Mouse (Mus musculus): ENCODE measurements around the gene Mmel1.

DNA sequence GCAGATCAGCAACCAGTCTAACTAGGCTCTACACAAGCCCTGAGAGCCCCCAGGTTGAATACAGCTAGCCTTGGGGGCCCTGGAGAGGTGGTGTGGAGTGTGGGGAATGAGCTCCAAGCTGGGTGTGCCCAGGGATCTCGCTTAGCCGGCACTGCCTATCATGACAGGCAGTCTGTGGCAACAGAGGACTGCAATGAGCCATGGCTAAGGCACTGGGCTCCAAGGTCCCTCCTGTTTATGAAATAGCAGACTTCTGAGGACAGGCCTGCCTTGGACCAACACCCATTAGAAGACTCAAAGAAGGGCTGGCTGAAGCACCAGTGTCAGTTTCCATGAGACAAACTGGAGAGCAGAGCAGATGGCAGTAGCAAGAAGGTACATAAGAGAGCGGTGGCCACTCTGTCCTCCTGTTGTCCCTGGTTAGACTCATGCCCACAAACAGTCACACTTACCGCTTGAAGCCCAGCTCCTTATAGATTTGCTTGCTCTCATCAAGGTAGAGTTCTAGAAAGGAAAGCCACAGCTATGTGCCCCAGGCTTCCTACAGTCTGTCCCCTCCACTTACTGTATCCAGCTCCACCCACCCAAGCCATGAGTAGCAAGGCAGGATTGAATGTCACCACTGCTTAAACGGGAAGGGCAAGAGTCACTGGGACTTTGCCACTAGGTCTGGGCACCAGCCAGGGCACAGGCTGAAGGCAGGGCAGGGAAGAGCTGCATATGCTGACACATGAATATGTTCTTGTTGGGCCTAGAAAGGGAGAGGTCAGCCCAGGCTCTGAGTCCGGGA lies 28.5 kb downstream of the Mmel1 start:
- TF ChIP-seq CTCF (IDR thresholded peaks at IDR 0.05; ENCODE audit: insufficient read depth, low read length) (no peak), POLR2A (IDR thresholded peaks at IDR 0.05; ENCODE audit: borderline replicate concordance, extremely low read depth, low read depth, low read length) (no peak)
